Mouse (Mus musculus) forebrain, postnatal 0 days (tissue): ENCODE data around the gene Yod1. TPM values are rescaled to one million over a fixed set of nuclear protein-coding genes. Genes with fewer than 3 reads are reported as not detected.

Experiments
- ATAC-seq: fragments of 200-750 bp; cut with Nextera tagmentation; 2 replicates; pipeline ENCODE4 v1.8.0; 2017; ENCODE audit warnings: mild to moderate bottlenecking, moderate library complexity
- DNase-seq: peaks from one replicate; pipeline ENCODE4 v3.0.0-alpha.2; 2015
- H3K27ac ChIP-seq: fragments of 300-500 bp; sonication (generic); 2 replicates; pipeline ENCODE4 v1.5.1; 2014; ENCODE audit warnings: low read depth, mild to moderate bottlenecking, antibody characterized with exemption, low read length, moderate library complexity, mixed read lengths
- H3K27me3 ChIP-seq: fragments of 300-500 bp; sonication (generic); 2 replicates; pipeline ENCODE4 v1.6.1; 2014; ENCODE audit warnings: mild to moderate bottlenecking, low read length, mixed read lengths; ENCODE audit not compliant: insufficient read depth
- H3K36me3 ChIP-seq: fragments of 300-500 bp; sonication (generic); 2 replicates; pipeline ENCODE4 v1.6.1; 2014; ENCODE audit warnings: mild to moderate bottlenecking, moderate library complexity; ENCODE audit not compliant: insufficient read depth
- H3K4me1 ChIP-seq: fragments of 300-500 bp; sonication (generic); 2 replicates; pipeline ENCODE4 v1.6.1; 2014; ENCODE audit warnings: antibody characterized with exemption; ENCODE audit not compliant: insufficient read depth
- H3K4me2 ChIP-seq: fragments of 300-500 bp; sonication (generic); 2 replicates; pipeline ENCODE4 v1.6.1; 2014; ENCODE audit warnings: low read depth, mild to moderate bottlenecking, moderate library complexity
- H3K4me3 ChIP-seq: fragments of 300-500 bp; sonication (generic); 2 replicates; pipeline ENCODE4 v1.5.1; 2014; ENCODE audit warnings: low read depth, low read length, mixed read lengths
- H3K9ac ChIP-seq: fragments of 300-500 bp; sonication (generic); 2 replicates; pipeline ENCODE4 v1.6.1; 2014; ENCODE audit warnings: mild to moderate bottlenecking
- H3K9me3 ChIP-seq: fragments of 300-500 bp; sonication (generic); 2 replicates; pipeline ENCODE4 v1.6.1; 2016; ENCODE audit warnings: low read length
- CTCF ChIP-seq: sonication (generic); IDR thresholded peaks from 2 replicates; pipeline ENCODE4 v1.5.1; 2016; ENCODE audit warnings: antibody characterized with exemption, control low read depth, low read depth
- WGBS: fragments of 180-500 bp; shearing (Covaris S2); extraction: QIAGEN DNeasy Blood & Tissue Kit; methylation state at CpG from one replicate; pipeline ENCODE4 v1.1.7; 2014; 5-methylcytosine and 5-hydroxymethylcytosine counted together
- polyA plus RNA-seq: library from polyadenylated mRNA; unstranded; fragments of >200 nt; fragmentation: Nextera tagmentation; extraction: Ambion mirVana; gene quantifications from 2 replicates; pipeline ENCODE4 v1.2.1, GENCODE M21; 2015
- total RNA-seq: library from RNA; depleted of rRNA; stranded (reverse); fragments of >200 nt; gene quantifications from 2 replicates; pipeline ENCODE4 v1.2.3, GENCODE M21; 2014

Yod1 gene
- total and polyA plus RNA-seq, 2 experiments from 2014 or later: 16.4 to 18.9 TPM

GRCm38 (mm10) chr1:130701976-130702375 lies 15.2 kb upstream of the Yod1 start:
- peaks cover 80% of the 10 kb centered on the region for H3K36me3 ChIP-seq
- TF ChIP-seq CTCF: no peak
- no peak for ATAC-seq
- no peak overlapping the region for H3K4me2 ChIP-seq
- no peaks in the 10 kb centered on the region for H3K27me3 ChIP-seq
- no peak overlapping the region for H3K4me3 ChIP-seq
- no peaks in the 10 kb centered on the region for H3K4me1 ChIP-seq
- WGBS: 97% methylated on average over 11 of the region's 11 CpGs
- no peak for DNase-seq
- H3K9ac ChIP-seq: no peak overlapping the region
- no peaks in the 10 kb centered on the region for H3K9me3 ChIP-seq
- no peak overlapping the region for H3K27ac ChIP-seq

GRCm38 (mm10) chr1:130703613-130704012 lies 13.5 kb upstream of the Yod1 start:
- ATAC-seq (no peak), DNase-seq (no peak)
- H3K9ac ChIP-seq: no peak overlapping the region
- H3K4me1 ChIP-seq: no peaks in the 10 kb centered on the region
- no peak overlapping the region for H3K27ac ChIP-seq
- H3K36me3 ChIP-seq: peaks cover 78% of the 10 kb centered on the region
- H3K27me3 ChIP-seq: no peaks in the 10 kb centered on the region
- no peak for TF ChIP-seq CTCF
- 91% methylated on average over 2 of the region's 2 CpGs for WGBS
- H3K9me3 ChIP-seq: no peaks in the 10 kb centered on the region
- H3K4me2 ChIP-seq: no peak overlapping the region
- no peak overlapping the region for H3K4me3 ChIP-seq

DNA sequence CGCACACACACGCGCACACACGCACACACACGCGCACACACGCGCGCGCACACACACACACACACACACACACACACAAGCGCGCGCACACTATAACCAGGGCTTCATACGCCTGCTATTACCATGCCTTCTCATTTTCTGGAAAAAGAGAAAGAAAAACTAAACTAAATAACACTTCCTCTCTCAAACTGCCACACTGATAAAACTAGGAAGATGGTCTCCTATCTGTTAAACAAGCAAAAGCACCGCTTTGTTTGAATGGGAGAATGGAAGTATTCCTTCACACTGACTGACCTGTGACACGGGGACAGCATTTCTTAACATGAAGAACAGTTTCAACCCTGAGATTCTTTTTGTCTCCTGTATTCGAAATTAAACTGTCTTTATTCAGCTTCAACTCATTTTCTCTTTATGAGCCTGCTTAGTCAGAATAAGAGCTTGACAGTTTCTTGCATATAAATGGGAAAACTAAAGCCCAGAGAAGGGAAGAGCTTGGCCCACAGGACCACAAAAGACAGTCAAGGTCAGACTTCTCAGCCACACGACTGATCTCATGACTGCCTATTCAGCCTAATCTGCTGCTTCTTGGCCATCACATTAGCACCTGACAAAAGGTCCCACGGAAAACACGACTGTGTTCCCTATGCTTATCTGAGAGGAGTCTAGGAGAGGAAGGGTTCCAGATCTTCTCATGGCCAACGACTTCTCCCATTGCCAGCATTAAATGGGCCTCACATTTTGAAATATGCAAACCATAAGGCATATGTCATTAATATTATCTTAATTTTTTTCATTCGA lies 6.6 kb upstream of the Yod1 start:
- no peak overlapping the region for H3K9ac ChIP-seq
- H3K4me2 ChIP-seq: no peak overlapping the region
- H3K4me3 ChIP-seq: no peak overlapping the region
- H3K27me3 ChIP-seq: no peaks in the 10 kb centered on the region
- H3K27ac ChIP-seq: no peak overlapping the region
- H3K4me1 ChIP-seq: no peaks in the 10 kb centered on the region
- ATAC-seq: no peak
- DNase-seq: no peak
- H3K9me3 ChIP-seq: no peaks in the 10 kb centered on the region
- TF ChIP-seq CTCF: no peak
- 88% methylated on average over 22 of the region's 22 CpGs for WGBS
- peaks cover 47% of the 10 kb centered on the region for H3K36me3 ChIP-seq

- DNase-seq (no peak), ATAC-seq (no peak)
- no peaks in the 10 kb centered on the region for H3K9me3 ChIP-seq
- H3K9ac ChIP-seq: no peak overlapping the region
- 72% methylated on average over 4 of the region's 4 CpGs for WGBS
- H3K36me3 ChIP-seq: peaks cover 19% of the 10 kb centered on the region; the same call in 1 of the 2 replicates
- no peak for TF ChIP-seq CTCF
- H3K4me1 ChIP-seq: peaks cover 4% of the 10 kb centered on the region
- H3K4me2 ChIP-seq: no peak overlapping the region
- H3K27me3 ChIP-seq: no peaks in the 10 kb centered on the region
- H3K4me3 ChIP-seq: no peak overlapping the region
- H3K27ac ChIP-seq: no peak overlapping the region
These were observed 3.1 kb upstream of the Yod1 start for GRCm38 (mm10) chr1:130714046-130714445.

DNA sequence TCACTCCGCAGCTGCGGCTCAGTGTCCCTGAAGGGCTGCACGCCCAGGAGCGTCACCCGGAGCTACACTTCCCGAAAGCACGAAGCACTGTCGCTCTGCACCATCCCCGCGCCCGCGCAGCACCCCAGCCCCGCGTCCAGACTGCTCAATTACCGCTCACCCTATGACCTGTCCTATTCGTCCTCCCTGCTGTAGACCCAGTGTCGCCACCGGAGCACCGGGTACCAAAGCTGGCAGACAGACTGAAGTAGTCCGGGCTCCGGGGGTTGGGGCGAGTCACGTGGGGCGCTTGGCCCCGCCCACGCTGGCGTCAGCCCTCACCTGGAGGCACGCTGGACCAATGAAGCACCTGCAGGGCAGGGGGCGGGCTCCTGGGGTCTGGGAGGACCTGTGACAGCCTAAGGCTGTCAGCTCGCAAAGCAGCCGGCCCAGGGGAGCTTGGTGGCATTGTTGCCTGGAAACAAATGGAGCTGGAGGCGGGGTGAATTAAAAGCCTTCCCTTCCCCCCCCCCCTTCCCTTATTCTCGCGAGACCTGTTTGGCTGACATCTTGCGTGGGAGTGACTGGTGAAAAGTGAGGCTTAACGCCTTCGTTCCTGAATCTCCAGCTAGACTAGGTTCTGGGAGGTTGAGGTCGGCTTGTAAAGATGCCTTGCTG lies 1.4 kb upstream of the Yod1 start, which contains the start of gene Gm29427:
Gm29427 (minus strand) TSS at position 239 of the 657 bp plus-strand sequence.
- WGBS: under 1% methylated on average over 38 of the region's 38 CpGs
- ATAC-seq: peak; percentile 91
- Histone ChIP-seq H3K4me3 (peak within 1 kb of the TSS; percentile 98), H3K4me1 (peaks cover 5% of the 10 kb centered on the region), H3K9me3 (no peaks in the 10 kb centered on the region), H3K36me3 (0 out of 2 replicates have a peak, but pooled peaks cover 11% of the 10 kb centered on the region), H3K9ac (peak within 1 kb of the TSS; percentile 99), H3K4me2 (peak within 1 kb of the TSS; percentile 67), H3K27ac (peak within 1 kb of the TSS; percentile 88), H3K27me3 (no peaks in the 10 kb centered on the region)
- DNase-seq: peak; percentile 95
- TF ChIP-seq CTCF: no peak

DNA sequence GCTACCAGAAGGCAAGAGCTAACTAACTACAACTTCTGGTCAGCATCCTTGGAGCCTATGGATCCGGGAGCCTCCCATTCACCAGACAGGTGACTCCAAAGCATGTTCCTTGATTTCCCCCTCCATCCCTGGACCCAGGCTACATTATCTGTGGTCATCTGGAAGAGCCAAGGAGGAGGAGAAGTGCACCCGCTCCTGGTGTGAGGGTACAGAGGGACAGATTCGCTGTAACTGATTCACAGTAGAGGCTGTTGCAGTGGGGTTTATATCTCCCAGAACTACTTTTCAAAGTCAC lies 962 bp upstream of the Yod1 start:
- ATAC-seq (peak; percentile 2; the same call in 1 of the 2 replicates), DNase-seq (no peak)
- Histone ChIP-seq H3K4me1 (peaks cover 5% of the 10 kb centered on the region), H3K27ac (peak overlapping the region; percentile 88), H3K4me3 (peak overlapping the region; percentile 98), H3K36me3 (0 out of 2 replicates have a peak, but pooled peaks cover 7% of the 10 kb centered on the region), H3K9ac (peak overlapping the region; percentile 99), H3K27me3 (no peaks in the 10 kb centered on the region), H3K4me2 (peak overlapping the region; percentile 67), H3K9me3 (no peaks in the 10 kb centered on the region)
- 0% methylated on average over 3 of the region's 3 CpGs for WGBS
- TF ChIP-seq CTCF: no peak
